Mouse (Mus musculus): Measurements from ENCODE around the gene Nptn. TPM values are rescaled to one million over a fixed set of nuclear protein-coding genes. Genes with fewer than 3 reads are reported as not detected.

Nptn gene
- total RNA-seq, 2 experiments from 2014 or later: 403 to 462 TPM

- intact Hi-C loops (cut with DNase I): no loop called here
- no peak for DNase-seq
Observed at GRCm38 (mm10) chr9:58675371-58675770, 93.3 kb downstream of the Nptn start.

DNA sequence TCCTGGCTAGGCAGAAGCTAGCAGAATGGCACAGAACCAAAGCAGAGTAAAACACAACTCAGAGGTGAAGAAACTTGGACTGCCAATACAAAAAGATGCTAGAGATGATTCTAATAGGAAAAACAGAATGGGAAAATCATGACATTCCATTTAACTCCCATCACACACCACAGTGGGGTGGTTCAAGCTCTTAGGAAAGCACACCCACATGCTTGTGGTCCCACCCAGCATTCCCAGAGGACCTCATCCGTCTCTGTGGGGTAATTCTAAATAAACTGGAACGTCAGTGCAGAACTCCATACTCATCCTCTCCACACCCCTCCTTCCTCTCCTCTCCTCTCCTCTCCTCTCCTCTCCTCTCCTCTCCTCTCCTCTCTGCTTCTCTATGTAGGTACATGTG is 99.4 kb downstream of the Nptn start:
- DNase-seq: no peak

DNA sequence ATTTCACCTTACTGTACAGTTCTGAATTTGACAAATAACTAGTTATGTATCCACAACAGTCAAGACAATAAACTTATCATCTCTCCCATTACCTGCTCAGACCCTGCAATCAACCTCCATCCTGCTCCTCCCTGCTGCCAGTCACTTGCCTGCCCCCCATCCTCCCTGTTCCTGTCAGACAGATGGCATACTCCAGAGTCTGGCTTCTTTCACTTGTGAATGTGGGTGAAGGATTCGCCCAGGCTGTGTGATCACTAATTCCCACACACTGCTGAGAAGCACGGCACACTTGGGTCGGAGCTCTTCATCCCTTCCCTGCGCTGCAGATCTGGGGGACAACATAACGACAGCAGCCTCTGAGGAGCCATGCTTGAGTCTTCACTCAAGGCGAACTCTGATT is 100.1 kb downstream of the Nptn start:
- intact Hi-C loops (cut with DNase I): no loop called here

More for the DNA sequence above, 99.4 kb downstream of the Nptn start:
- intact Hi-C loops (cut with DNase I): no loop called here

GRCm38 (mm10) chr9:58683372-58683771 is 101.3 kb downstream of the Nptn start:
- intact Hi-C loops (cut with DNase I): no loop called here
- DNase-seq: no peak

More for the DNA sequence above, 100.1 kb downstream of the Nptn start:
- no peak for DNase-seq

DNA sequence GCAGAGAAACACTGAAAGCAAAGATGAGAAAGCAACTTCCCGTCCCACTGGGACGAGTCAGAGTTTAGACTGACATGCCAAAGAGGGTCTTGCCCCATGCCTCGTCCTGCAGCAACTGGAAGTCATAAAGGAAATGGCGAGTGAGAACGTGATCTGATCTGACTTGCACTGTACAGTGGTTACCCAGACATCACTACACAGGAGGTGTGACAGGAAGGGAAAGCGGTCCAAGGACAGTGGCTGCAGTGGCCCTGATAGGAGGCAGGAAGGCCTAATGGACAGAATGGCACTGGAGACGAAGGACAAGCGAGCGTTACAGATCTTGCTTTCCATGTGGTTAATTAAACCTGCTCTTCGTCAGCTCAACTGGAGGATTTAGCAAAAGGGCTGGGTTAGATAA is 103.2 kb downstream of the Nptn start:
- intact Hi-C loops (cut with DNase I): no loop called here
- DNase-seq: no peak

DNA sequence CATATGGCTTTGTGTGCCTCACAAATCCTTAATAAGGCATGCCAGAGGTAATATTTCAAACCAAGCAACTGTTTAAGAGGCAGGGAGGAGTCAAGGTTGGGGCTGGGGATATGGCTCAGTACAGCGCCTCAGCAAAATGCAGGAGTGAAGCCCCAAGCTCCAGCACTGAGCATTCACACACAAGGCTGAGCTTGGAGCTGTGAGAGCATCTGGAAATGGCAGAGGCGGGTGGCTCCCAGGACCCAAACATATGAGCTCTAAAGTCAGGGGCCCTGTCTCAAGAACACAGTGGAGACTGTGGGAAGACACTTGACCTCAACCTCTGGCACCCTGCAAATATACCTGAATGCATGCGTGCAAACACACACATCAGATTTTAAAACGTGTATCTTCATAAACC is 106.0 kb downstream of the Nptn start:
- no peak for DNase-seq
- intact Hi-C loops (cut with DNase I): no loop called here

- DNase-seq: no peak
- intact Hi-C loops (cut with DNase I): no loop called here
Observed at GRCm38 (mm10) chr9:58690701-58691100, 108.7 kb downstream of the Nptn start.

- DNase-seq: no peak
- intact Hi-C loops (cut with DNase I): no loop called here
Observed at GRCm38 (mm10) chr9:58691471-58691870, 109.4 kb downstream of the Nptn start.

DNA sequence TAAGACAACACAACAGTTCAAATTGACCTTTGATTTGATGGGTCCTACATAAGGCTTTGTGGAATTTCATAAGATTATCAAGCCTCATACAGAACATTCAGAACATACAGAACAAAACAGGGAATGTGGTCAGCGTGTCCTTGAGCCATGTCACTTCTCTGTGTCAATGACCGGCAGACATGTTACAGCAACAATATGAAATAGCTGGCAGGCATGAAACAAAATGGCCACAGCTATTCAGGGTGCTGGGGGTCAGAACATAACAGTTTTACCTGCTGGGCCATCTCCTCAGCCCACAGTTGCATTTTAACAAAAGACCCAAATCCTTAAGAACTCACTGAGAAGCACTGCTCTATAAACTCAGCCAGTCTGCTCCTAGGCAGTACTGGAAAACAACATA is 116.4 kb downstream of the Nptn start:
- no peak for DNase-seq
- intact Hi-C loops (cut with DNase I): no loop called here

DNA sequence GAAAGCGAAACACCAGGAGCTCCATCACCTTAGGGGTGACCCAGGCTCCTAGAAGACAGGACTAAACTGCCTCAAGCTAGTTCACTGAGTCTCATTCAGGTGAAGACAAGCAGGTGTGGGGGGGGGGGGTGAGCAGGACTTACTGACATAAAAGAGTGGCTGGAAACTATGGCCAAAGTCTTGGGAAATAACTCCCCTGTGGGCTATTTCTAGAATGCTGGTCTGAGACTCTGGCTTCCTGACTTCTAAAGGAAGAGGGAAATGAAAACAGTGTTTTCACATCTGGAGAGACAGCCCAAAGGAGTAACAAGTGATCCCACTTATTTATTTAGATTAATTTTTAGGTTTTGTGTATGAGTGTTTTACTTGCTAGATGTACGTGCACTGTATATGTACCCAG is 119.7 kb downstream of the Nptn start:
- no peak for DNase-seq
- intact Hi-C loops (cut with DNase I): no loop called here

DNA sequence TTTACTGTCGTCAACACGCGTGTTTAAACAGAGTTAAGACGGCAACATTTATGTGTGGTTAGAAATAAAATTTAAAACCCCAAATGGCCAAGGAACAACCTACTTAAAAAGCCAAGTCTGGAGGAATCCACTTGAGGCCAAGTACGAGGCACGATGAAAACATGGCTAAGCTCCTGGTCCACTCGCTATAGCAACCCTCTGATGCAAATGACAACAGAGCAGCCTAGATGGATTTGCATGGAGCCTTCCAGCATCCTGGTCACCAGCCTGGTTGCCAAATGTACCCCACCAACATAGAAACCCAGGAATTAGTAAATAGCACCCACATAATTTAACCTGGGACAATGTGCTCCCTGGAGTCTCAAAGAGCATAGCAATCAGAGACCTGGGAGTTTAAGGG is 121.7 kb downstream of the Nptn start:
- intact Hi-C loops (cut with DNase I): no loop called here
- DNase-seq: no peak

DNA sequence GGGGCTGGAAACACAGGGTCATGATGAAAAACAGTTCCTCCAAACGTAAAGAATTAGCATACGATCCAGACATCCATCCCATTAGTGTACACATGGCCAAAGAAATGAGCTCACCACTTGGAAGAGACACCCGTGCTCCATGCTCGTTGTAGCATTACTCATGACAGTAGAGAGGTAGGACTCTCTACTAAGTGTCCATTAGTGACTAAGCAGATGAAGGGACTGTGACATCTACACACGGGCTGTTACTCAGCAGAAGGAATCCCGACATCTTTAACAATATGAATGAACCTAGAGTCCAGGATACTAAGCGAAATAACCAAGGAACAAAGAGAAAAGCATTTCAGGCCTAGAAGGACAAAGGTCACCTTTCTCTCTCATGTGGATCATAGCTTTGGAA is 124.0 kb downstream of the Nptn start:
- intact Hi-C loops (cut with DNase I): no loop called here
- no peak for DNase-seq

Other genes starting within 250 kb of the Nptn start
- gene Tbc1d21, start 211.8 kb upstream of the Nptn start, total RNA-seq (2021): not detected
- 10 to 100 TPM; 81.2 to 83.5 TPM for gene Insyn1, start 93.6 kb upstream of the Nptn start, total RNA-seq (2021)
- 10 to 100 TPM; 30.4 to 36.3 TPM for gene Cd276, start 26.8 kb upstream of the Nptn start, total RNA-seq (2021)
- under 1 TPM in 1 of 2 experiments, not detected in 1; 0.74 TPM for gene Rec114, start 161.7 kb downstream of the Nptn start, total RNA-seq (2021)
- gene Hcn4, start 241.2 kb downstream of the Nptn start, total RNA-seq (2021): 10 to 100 TPM; 36.7 to 37.3 TPM

Data from left cerebral cortex, postnatal 4 days (tissue).